Mouse (Mus musculus) intestine, embryonic 16.5 days (tissue): ENCODE data around the gene Noct. TPM values are rescaled to one million over a fixed set of nuclear protein-coding genes. Genes with fewer than 3 reads are reported as not detected.

Source experiments
- ATAC-seq: fragments of 200-750 bp; cut with Nextera tagmentation; 2 replicates; pipeline ENCODE4 v1.8.0; 2017; ENCODE audit warnings: moderate TSS enrichment, moderate library complexity
- H3K27ac ChIP-seq: fragments of 300-500 bp; sonication (generic); 2 replicates; pipeline ENCODE4 v1.5.1; 2014; ENCODE audit warnings: mild to moderate bottlenecking, low read length
- H3K27me3 ChIP-seq: fragments of 300-500 bp; sonication (generic); replicated peaks from 2 replicates; pipeline ENCODE4 v1.6.1; 2014; ENCODE audit warnings: low read length, control low read depth, mixed read lengths; ENCODE audit not compliant: control insufficient read depth, insufficient read depth
- H3K36me3 ChIP-seq: fragments of 300-500 bp; sonication (generic); 2 replicates; pipeline ENCODE4 v1.6.1; 2014; ENCODE audit warnings: low read length, control low read depth; ENCODE audit not compliant: control insufficient read depth, insufficient read depth
- H3K4me1 ChIP-seq: fragments of 300-500 bp; sonication (generic); 2 replicates; pipeline ENCODE4 v1.6.1; 2014; ENCODE audit warnings: low read length, control low read depth, mixed read lengths; ENCODE audit not compliant: control insufficient read depth, insufficient read depth
- H3K4me2 ChIP-seq: fragments of 300-500 bp; sonication (generic); 2 replicates; pipeline ENCODE4 v1.6.1; 2014; ENCODE audit warnings: low read depth, low read length, control low read depth
- H3K4me3 ChIP-seq: fragments of 300-500 bp; sonication (generic); 2 replicates; pipeline ENCODE4 v1.5.1; 2014; ENCODE audit warnings: mild to moderate bottlenecking, low read length
- H3K9ac ChIP-seq: fragments of 300-500 bp; sonication (generic); 2 replicates; pipeline ENCODE4 v1.6.1; 2014; ENCODE audit warnings: low read depth, low read length
- H3K9me3 ChIP-seq: fragments of 300-500 bp; sonication (generic); 2 replicates; pipeline ENCODE4 v1.6.1; 2016; ENCODE audit warnings: low read length, control low read depth; ENCODE audit not compliant: control insufficient read depth
- WGBS: fragments of 180-500 bp; shearing (Covaris S2); extraction: QIAGEN DNeasy Blood & Tissue Kit; methylation state at CpG from one replicate; pipeline ENCODE4 v1.1.7; 2014; 5-methylcytosine and 5-hydroxymethylcytosine counted together
- polyA plus RNA-seq: library from polyadenylated mRNA; unstranded; fragments of >200 nt; fragmentation: Nextera tagmentation; extraction: Ambion mirVana; gene quantifications from 2 replicates; pipeline ENCODE4 v1.2.1, GENCODE M21; 2015

Gene Noct
- polyA plus RNA-seq, 1 experiment from 2014 or later = 4.9 TPM

DNA sequence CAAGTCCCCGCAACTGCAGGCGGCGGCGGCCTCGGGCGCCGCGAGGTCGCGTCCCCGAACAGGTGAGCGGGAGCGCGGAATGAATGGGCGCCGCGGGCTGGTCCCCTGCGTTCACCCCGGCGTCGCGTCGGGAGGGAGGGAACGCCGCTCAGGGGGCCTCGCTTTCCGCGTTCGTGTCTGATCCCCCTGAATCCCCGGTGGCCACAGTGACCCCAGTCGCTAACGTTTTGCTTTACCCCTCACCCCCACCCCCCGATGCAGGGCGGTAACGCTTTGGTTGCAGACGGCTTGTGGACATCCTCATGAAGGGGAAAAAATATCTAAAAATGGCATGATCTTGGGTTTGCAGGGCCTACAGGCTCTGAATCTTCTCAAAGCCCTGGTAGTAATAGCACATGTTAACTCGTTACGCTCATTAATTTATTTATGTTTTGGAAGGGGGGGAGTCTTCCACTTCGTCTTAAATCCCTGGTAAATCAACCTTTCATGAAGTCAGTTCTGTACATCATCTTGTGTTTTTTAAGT lies 1.0 kb downstream of the Noct start:
- Histone ChIP-seq H3K4me3 (peak overlapping the region; percentile 88), H3K4me2 (peak overlapping the region; percentile 89), H3K27ac (peak overlapping the region; percentile 96), H3K27me3 (no peaks in the 10 kb centered on the region), H3K9me3 (no peaks in the 10 kb centered on the region), H3K36me3 (no peaks in the 10 kb centered on the region), H3K4me1 (peaks cover 9% of the 10 kb centered on the region; the same call in 1 of the 2 replicates), H3K9ac (peak overlapping the region; percentile 86)
- no peak for ATAC-seq
- under 1% methylated on average over 36 of the region's 39 CpGs for WGBS

DNA sequence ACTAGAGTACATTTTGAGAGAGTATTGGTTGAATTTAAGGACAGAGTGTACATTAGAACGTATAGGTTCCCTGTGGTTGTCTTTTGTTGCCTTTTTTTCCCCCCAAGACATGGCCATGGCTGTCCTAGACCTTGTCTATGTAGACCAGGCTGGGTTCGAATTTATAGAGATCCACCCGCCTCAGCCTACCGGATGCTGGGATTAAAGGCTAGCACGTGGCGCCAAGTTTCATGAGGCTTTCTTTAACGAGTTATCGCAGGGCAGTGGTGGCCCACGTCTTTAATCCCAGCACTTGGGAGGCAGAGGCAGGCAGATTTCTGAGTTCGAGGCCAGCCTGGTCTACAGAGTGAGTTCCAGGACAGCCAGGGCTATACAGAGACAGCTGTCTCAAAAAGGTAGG lies 1.7 kb downstream of the Noct start:
- no peak overlapping the region for H3K4me3 ChIP-seq
- 94% methylated on average over 10 of the region's 10 CpGs for WGBS

DNA sequence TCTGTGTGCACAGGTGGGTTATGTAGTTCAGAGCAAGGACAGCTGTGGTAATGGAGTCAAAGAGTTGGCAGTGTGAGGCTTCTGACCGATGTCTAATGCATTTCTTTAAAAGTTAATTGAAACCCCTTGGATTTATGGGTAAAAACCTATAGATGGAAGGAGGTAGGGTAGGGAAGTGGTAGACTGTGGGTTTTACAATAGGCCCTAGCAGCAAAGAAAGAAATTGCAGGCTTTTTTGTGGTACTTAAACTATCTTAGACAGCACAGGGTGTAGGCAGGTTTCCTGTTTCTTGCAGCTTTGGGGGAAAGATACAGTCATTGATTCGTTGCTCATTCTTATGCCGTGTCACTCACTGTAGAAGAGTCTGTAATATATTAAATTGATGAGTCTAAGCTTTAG lies 2.4 kb downstream of the Noct start:
- no peak for ATAC-seq
- H3K4me1 ChIP-seq = peaks cover 9% of the 10 kb centered on the region; the same call in 1 of the 2 replicates
- no peak overlapping the region for H3K27ac ChIP-seq
- H3K9ac ChIP-seq = no peak overlapping the region
- 80% methylated on average over 3 of the region's 3 CpGs for WGBS
- no peak overlapping the region for H3K4me3 ChIP-seq
- H3K36me3 ChIP-seq = no peaks in the 10 kb centered on the region
- no peak overlapping the region for H3K4me2 ChIP-seq
- no peaks in the 10 kb centered on the region for H3K27me3 ChIP-seq
- H3K9me3 ChIP-seq = no peaks in the 10 kb centered on the region

More for the DNA sequence above, 1.7 kb downstream of the Noct start:
- no peak overlapping the region for H3K27ac ChIP-seq
- no peaks in the 10 kb centered on the region for H3K9me3 ChIP-seq
- H3K27me3 ChIP-seq = no peaks in the 10 kb centered on the region
- no peak for ATAC-seq
- peak overlapping the region; percentile 89; the same call in 1 of the 2 replicates for H3K4me2 ChIP-seq
- no peak overlapping the region for H3K9ac ChIP-seq
- peaks cover 9% of the 10 kb centered on the region; the same call in 1 of the 2 replicates for H3K4me1 ChIP-seq
- H3K36me3 ChIP-seq = no peaks in the 10 kb centered on the region

DNA sequence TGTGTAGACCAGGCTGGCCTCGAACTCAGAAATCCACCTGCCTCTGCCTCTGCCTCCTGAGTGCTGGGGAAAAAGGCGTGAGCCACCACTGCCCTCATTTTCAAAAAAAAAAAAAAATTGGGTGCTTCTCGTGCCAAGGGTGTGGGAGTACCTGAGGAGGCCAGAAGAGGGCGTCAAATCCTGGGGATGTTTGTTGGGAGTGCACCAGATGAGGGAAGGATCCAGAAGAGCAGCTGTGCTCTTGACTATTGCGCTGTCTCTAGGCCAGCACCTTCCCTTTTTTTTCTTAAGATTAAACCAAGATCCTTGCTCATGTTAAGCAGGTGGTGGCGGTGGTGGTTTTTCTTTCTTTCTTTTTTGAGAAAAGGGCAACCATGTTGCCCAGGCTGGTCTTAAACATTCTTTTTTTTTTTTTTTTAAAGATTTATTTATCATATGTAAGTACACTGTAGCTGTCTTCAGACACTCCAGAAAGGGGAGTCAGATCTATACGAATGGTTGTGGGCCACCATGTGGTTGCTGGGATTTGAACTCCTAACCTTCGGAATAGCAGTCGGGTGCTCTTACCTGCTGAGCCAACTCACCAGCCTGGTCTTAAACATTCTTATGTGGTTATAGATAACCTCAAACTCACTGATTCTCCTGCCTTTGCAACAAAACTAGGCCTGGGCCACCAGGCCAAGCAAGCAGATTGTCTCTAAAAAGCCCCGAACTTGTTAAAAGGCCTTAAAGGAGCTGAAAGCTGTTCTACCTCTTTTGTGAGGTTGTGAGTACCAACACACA lies 4.0 kb downstream of the Noct start:
- no peak for ATAC-seq

DNA sequence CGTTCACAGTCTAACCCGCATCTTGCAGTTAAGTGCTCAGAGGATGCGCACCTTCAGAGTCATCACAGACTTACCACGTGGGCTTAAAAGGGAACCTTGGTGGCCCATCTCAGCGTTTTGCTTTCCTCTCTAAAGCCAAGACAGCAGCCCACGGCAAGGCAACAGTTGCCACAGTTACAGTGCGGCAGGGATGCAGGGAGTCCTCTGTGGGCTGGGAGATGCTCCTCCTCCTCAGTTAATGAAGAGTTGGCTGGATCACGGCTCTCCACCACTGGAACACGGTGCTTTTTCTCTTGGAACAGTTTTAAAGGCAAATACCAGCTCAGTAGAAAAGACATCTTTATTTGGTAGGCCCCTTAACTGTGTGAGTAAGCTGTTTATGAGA lies 4.6 kb downstream of the Noct start:
- no peaks in the 10 kb centered on the region for H3K27me3 ChIP-seq
- 79% methylated on average over 9 of the region's 9 CpGs for WGBS
- no peak overlapping the region for H3K27ac ChIP-seq
- H3K4me1 ChIP-seq = peaks cover 12% of the 10 kb centered on the region
- H3K4me3 ChIP-seq = no peak overlapping the region
- ATAC-seq = no peak
- H3K9me3 ChIP-seq = no peaks in the 10 kb centered on the region
- no peak overlapping the region for H3K9ac ChIP-seq
- no peaks in the 10 kb centered on the region for H3K36me3 ChIP-seq
- no peak overlapping the region for H3K4me2 ChIP-seq

More for the DNA sequence above, 4.0 kb downstream of the Noct start:
- Histone ChIP-seq H3K4me2 (no peak overlapping the region), H3K9me3 (no peaks in the 10 kb centered on the region), H3K36me3 (no peaks in the 10 kb centered on the region), H3K27ac (no peak overlapping the region), H3K4me1 (peaks cover 7% of the 10 kb centered on the region), H3K9ac (no peak overlapping the region), H3K27me3 (no peaks in the 10 kb centered on the region), H3K4me3 (no peak overlapping the region)
- 77% methylated on average over 10 of the region's 10 CpGs for WGBS

DNA sequence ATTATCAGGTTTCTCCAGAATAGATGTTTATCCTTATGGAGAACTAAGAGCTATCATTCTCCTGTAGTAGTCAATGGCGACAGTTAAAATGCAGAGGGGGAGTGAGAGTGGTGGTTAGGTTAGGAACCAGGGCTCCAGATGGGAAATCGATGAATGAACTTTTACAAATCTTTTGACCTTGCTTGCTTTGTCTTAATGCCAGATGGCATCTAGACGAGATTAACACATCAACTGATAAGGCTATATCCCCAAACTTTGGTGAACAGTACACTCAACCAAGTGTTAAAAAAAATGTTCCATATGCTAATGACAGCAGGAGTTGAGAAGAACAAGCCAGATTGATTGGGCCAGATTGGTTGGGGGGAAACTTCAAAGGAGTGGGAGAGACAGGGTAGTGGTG lies 5.0 kb downstream of the Noct start:
- Histone ChIP-seq H3K36me3 (no peaks in the 10 kb centered on the region), H3K9ac (no peak overlapping the region), H3K27ac (no peak overlapping the region), H3K4me2 (no peak overlapping the region), H3K9me3 (no peaks in the 10 kb centered on the region), H3K4me1 (peaks cover 16% of the 10 kb centered on the region), H3K4me3 (no peak overlapping the region), H3K27me3 (no peaks in the 10 kb centered on the region)
- WGBS = 86% methylated on average over 3 of the region's 3 CpGs
- ATAC-seq = no peak

DNA sequence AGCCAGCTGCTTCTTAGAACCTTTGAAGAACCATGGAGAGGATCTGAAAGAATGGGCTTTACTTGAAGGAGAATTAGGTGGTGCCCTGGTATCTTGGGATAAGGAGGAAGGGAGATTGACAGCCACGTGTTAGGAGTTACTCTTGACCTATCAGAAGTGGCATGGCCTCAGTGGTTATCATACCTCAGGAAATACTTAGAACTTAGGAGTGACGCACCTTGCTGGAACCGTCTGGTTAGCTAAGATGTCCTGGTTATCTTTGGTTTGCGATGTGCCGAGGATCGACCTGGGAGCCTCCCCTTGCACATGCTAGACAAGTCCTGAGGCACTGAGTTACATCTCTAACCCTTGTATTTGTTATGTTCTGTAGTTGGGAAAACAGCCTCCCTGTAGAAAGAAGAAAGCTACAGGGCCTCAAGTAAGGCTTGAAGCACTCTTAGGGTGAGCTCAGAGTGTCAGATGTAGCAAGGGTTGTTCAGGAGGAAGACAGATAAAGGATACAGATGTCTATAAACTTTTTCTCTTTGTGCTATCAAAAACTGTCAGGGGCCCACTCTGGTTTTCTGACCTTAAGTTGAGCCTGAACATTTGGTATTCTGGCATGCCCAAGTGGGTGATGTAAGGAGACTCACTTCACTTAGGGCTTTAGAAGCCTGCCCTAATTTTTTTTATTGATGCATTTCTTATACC lies 6.0 kb downstream of the Noct start:
- Histone ChIP-seq H3K4me1 (peaks cover 22% of the 10 kb centered on the region), H3K9ac (no peak overlapping the region), H3K27ac (no peak overlapping the region), H3K4me2 (no peak overlapping the region), H3K36me3 (no peaks in the 10 kb centered on the region), H3K4me3 (no peak overlapping the region), H3K27me3 (no peaks in the 10 kb centered on the region), H3K9me3 (no peaks in the 10 kb centered on the region)
- peak; percentile 12 for ATAC-seq
- WGBS = 85% methylated on average over 6 of the region's 6 CpGs

DNA sequence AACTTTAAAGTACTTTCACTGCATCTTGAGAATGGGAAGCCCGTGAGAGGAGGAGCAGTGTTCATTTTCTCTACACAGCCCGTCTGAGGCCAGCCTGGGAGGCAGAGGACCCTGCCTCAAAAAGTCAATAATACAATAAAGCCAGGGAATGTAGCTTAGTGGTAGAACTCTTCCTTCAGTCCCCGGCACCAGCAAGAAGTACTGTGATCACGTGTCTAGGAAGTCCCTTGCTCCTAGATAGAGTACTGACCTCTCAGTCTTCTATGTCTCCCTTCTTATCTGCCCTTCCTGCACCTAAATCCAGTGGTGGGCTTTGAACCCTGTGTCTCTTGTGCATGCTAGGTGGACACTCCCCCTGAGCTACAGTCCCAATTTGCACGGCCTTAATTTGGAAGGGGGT lies 6.6 kb downstream of the Noct start:
- Histone ChIP-seq H3K9me3 (no peaks in the 10 kb centered on the region), H3K27me3 (no peaks in the 10 kb centered on the region), H3K4me3 (no peak overlapping the region), H3K9ac (no peak overlapping the region), H3K4me2 (no peak overlapping the region), H3K4me1 (peaks cover 22% of the 10 kb centered on the region), H3K36me3 (no peaks in the 10 kb centered on the region), H3K27ac (no peak overlapping the region)
- no peak for ATAC-seq
- 65% methylated on average over 5 of the region's 5 CpGs for WGBS

DNA sequence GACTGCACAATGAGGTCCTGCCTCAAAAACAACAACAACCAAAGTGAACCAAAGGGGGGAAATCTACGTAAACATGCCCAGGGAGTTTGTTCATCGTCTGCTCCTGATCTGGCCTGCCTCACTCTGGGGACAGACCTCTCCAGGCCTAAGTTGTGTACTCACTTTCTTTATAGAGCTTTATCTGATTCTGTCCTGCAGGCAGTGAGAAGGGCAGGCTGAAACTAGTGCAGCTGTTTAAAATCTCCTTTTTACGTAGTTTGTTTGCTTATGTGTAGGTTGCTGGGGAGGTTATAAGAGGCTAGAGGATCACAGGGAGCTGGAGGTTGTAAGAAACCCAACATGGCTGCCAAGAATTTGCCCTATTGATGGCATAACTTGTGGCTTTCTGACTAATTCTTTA lies 7.3 kb downstream of the Noct start:
- no peak overlapping the region for H3K9ac ChIP-seq
- WGBS = 57% methylated on average over 3 of the region's 3 CpGs
- ATAC-seq = no peak

More for the DNA sequence above, 7.3 kb downstream of the Noct start:
- Histone ChIP-seq H3K4me3 (no peak overlapping the region), H3K27me3 (no peaks in the 10 kb centered on the region), H3K36me3 (no peaks in the 10 kb centered on the region), H3K9me3 (no peaks in the 10 kb centered on the region), H3K4me2 (no peak overlapping the region), H3K4me1 (peaks cover 17% of the 10 kb centered on the region), H3K27ac (peak overlapping the region; percentile 33; the same call in 1 of the 2 replicates)
